Mouse (Mus musculus) intestine, postnatal 0 days (tissue): ENCODE results near the gene Mef2c. TPM values are rescaled to one million over a fixed set of nuclear protein-coding genes. Genes with fewer than 3 reads are reported as not detected.
A peak's percentile ranks its signal among the peaks of the same experiment; 100 is the strongest.

ENCODE experiments used
- ATAC-seq: fragments of 200-750 bp; cut with Nextera tagmentation; 2 replicates; pipeline ENCODE4 v1.8.0; 2017; ENCODE audit warnings: mild to moderate bottlenecking, moderate TSS enrichment, moderate library complexity
- H3K27ac ChIP-seq: fragments of 300-500 bp; sonication (generic); 2 replicates; pipeline ENCODE4 v1.5.1; 2014; ENCODE audit warnings: mild to moderate bottlenecking, low read depth, low read length, moderate library complexity
- H3K27me3 ChIP-seq: fragments of 300-500 bp; sonication (generic); replicated peaks from 2 replicates; pipeline ENCODE4 v1.6.1; 2014; ENCODE audit warnings: low read length, mixed read lengths; ENCODE audit not compliant: control insufficient read depth, insufficient read depth
- H3K36me3 ChIP-seq: fragments of 300-500 bp; sonication (generic); 2 replicates; pipeline ENCODE4 v1.6.1; 2014; ENCODE audit warnings: mild to moderate bottlenecking, moderate library complexity; ENCODE audit not compliant: control insufficient read depth, insufficient read depth
- H3K4me1 ChIP-seq: fragments of 300-500 bp; sonication (generic); replicated peaks from 2 replicates; pipeline ENCODE4 v1.6.1; 2014; ENCODE audit warnings: antibody characterized with exemption, low read length, mixed read lengths; ENCODE audit not compliant: control insufficient read depth, insufficient read depth
- H3K4me2 ChIP-seq: fragments of 300-500 bp; sonication (generic); replicated peaks from 2 replicates; pipeline ENCODE4 v1.6.1; 2014; ENCODE audit warnings: low read depth, mild to moderate bottlenecking, moderate library complexity
- H3K4me3 ChIP-seq: fragments of 300-500 bp; sonication (generic); 2 replicates; pipeline ENCODE4 v1.5.1; 2014; ENCODE audit warnings: low read depth, low read length
- H3K9ac ChIP-seq: fragments of 300-500 bp; sonication (generic); 2 replicates; pipeline ENCODE4 v1.6.1; 2014; ENCODE audit warnings: mild to moderate bottlenecking, low read depth, low read length
- H3K9me3 ChIP-seq: fragments of 300-500 bp; sonication (generic); 2 replicates; pipeline ENCODE4 v1.6.1; 2016; ENCODE audit warnings: mixed run types; ENCODE audit not compliant: control insufficient read depth
- CTCF ChIP-seq: sonication (generic); IDR thresholded peaks from 2 replicates; pipeline ENCODE4 v1.5.1; 2016; ENCODE audit warnings: low read depth, mild to moderate bottlenecking, control low read depth, antibody characterized with exemption, moderate library complexity
- WGBS: fragments of 180-500 bp; shearing (Covaris S2); extraction: QIAGEN DNeasy Blood & Tissue Kit; methylation state at CpG from one replicate; pipeline ENCODE4 v1.1.7; 2014; 5-methylcytosine and 5-hydroxymethylcytosine counted together
- polyA plus RNA-seq: library from polyadenylated mRNA; unstranded; fragments of >200 nt; fragmentation: Nextera tagmentation; extraction: Ambion mirVana; gene quantifications from 2 replicates; pipeline ENCODE4 v1.2.1, GENCODE M21; 2015

Gene Mef2c
- polyA plus RNA-seq, 1 experiment from 2014 or later: 19.2 TPM

DNA sequence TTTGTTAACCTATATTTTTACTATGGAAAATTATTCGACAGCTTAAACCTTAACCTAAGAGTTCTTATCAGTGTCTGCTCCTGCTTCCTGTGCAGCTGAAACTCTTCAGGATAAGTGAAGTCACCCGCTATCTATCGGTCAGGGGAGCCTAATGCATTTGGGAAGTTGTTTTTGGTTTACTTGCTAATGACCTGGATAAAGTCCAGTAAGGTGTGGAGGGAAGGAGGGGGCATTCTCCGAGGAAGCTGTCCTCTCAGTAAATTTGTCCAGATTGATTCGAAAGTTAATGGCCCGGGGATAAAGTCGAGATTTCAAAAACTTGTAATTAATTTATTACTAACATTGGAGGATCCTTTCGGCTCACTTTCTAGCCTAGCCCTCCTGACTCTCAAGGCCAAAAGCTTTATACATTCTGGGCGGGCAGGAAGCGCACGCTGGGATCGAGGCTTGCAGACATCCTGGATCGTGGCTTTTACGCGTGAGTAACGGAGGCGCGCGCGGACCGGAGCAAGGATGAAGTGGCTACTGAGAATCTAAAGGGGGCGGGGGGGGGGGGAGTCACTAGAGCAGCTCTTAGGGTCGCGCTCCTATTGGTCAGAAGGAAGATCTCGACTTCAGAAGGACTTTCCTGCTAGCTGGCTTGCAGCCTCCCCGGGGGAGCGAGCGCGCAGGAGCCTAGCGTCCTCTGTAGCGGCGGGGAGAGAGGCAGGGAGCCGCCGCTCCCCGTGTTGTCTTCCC is 19.6 kb downstream of the Mef2c start:
- Histone ChIP-seq H3K27ac (0 out of 2 replicates have a peak overlapping the region, but pooled peaks have one; percentile 70), H3K27me3 (peaks cover 3% of the 10 kb centered on the region), H3K4me3 (peak overlapping the region; percentile 62), H3K4me2 (peak overlapping the region; percentile 67), H3K9me3 (no peaks in the 10 kb centered on the region), H3K4me1 (no peaks in the 10 kb centered on the region), H3K36me3 (no peaks in the 10 kb centered on the region), H3K9ac (peak overlapping the region; percentile 50; the same call in 1 of the 2 replicates)
- ATAC-seq: peak; percentile 33; the same call in 1 of the 2 replicates
- WGBS: 3% methylated on average over 35 of the region's 35 CpGs
- TF ChIP-seq CTCF: no peak

- no peak for TF ChIP-seq CTCF
- Histone ChIP-seq H3K27me3 (peaks cover 3% of the 10 kb centered on the region), H3K9ac (peak overlapping the region; percentile 50), H3K4me1 (no peaks in the 10 kb centered on the region), H3K36me3 (no peaks in the 10 kb centered on the region), H3K4me3 (peak overlapping the region; percentile 62), H3K9me3 (no peaks in the 10 kb centered on the region), H3K27ac (peak overlapping the region; percentile 70), H3K4me2 (peak overlapping the region; percentile 67)
- WGBS: under 1% methylated on average over 42 of the region's 43 CpGs
- peak; percentile 49; the same call in 1 of the 2 replicates for ATAC-seq
Observed at GRCm38 (mm10) chr13:83524159-83524901, 20.5 kb downstream of the Mef2c start.

GRCm38 (mm10) chr13:83524902-83525715 is 21.3 kb downstream of the Mef2c start:
- 11% methylated on average over 7 of the region's 7 CpGs for WGBS
- no peak for ATAC-seq

GRCm38 (mm10) chr13:83525716-83526005 is 21.8 kb downstream of the Mef2c start:
- Histone ChIP-seq H3K36me3 (no peaks in the 10 kb centered on the region), H3K4me1 (no peaks in the 10 kb centered on the region), H3K27me3 (peaks cover 3% of the 10 kb centered on the region), H3K9ac (0 out of 2 replicates have a peak overlapping the region, but pooled peaks have one; percentile 13), H3K4me3 (peak overlapping the region; percentile 62), H3K4me2 (peak overlapping the region; percentile 67), H3K9me3 (no peaks in the 10 kb centered on the region), H3K27ac (no peak overlapping the region)
- no peak for TF ChIP-seq CTCF
- no peak for ATAC-seq
- WGBS: 38% methylated on average over 2 of the region's 2 CpGs

More at GRCm38 (mm10) chr13:83524902-83525715, 21.3 kb downstream of the Mef2c start:
- Histone ChIP-seq H3K27me3 (peaks cover 3% of the 10 kb centered on the region), H3K9ac (peak overlapping the region; percentile 50; the same call in 1 of the 2 replicates), H3K4me2 (peak overlapping the region; percentile 67), H3K27ac (0 out of 2 replicates have a peak overlapping the region, but pooled peaks have one; percentile 70), H3K9me3 (no peaks in the 10 kb centered on the region), H3K4me3 (peak overlapping the region; percentile 62), H3K36me3 (no peaks in the 10 kb centered on the region), H3K4me1 (no peaks in the 10 kb centered on the region)
- no peak for TF ChIP-seq CTCF

DNA sequence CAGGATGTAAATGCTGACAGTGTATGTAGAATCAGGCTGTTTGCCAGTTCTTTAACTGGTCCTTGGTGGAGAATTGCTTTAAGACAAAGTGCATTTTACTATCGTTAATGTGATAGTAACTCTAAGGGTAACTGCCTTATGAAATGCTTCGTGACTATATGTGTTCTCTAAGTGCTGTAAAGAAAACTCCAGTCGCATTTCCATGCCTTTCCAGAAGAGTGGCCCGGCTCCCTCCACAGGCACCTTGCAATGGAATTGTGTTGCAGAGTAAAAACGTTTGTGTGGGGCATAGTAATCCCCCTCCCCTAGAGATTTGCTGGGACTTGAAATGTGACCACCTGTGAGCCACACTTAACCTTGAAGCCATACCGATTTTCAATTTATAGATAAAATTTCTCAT is 22.2 kb downstream of the Mef2c start:
- H3K9ac ChIP-seq: no peak overlapping the region
- no peak for ATAC-seq
- H3K27me3 ChIP-seq: peaks cover 3% of the 10 kb centered on the region
- H3K27ac ChIP-seq: no peak overlapping the region
- H3K4me3 ChIP-seq: peak overlapping the region; percentile 62
- TF ChIP-seq CTCF: no peak
- WGBS: 47% methylated on average over 6 of the region's 6 CpGs
- no peaks in the 10 kb centered on the region for H3K9me3 ChIP-seq
- H3K4me2 ChIP-seq: peak overlapping the region; percentile 67
- H3K36me3 ChIP-seq: no peaks in the 10 kb centered on the region
- no peaks in the 10 kb centered on the region for H3K4me1 ChIP-seq
